Mouse (Mus musculus) liver, postnatal 0 days (tissue): ENCODE measurements around the gene Frmd5. TPM values are rescaled to one million over a fixed set of nuclear protein-coding genes. Genes with fewer than 3 reads are reported as not detected.

Experiments used
- ATAC-seq: fragments of 200-750 bp; cut with Nextera tagmentation; 2 replicates; pipeline ENCODE4 v1.8.0; 2017; ENCODE audit warnings: mild to moderate bottlenecking, moderate library complexity
- DNase-seq: peaks from one replicate; pipeline ENCODE4 v3.0.0-alpha.2; 2016
- H3K27ac ChIP-seq: fragments of 300-500 bp; sonication (generic); 2 replicates; pipeline ENCODE4 v1.5.1; 2014; ENCODE audit warnings: antibody characterized with exemption, moderate library complexity, mild to moderate bottlenecking, low read depth
- H3K27me3 ChIP-seq: fragments of 300-500 bp; sonication (generic); 2 replicates; pipeline ENCODE4 v1.6.1; 2014; ENCODE audit warnings: low read length, control low read depth, mixed read lengths; ENCODE audit not compliant: insufficient read depth
- H3K36me3 ChIP-seq: fragments of 300-500 bp; sonication (generic); replicated peaks from 2 replicates; pipeline ENCODE4 v1.6.1; 2014; ENCODE audit warnings: mild to moderate bottlenecking, control low read depth, low read length, moderate library complexity, mixed read lengths; ENCODE audit not compliant: insufficient read depth
- H3K4me1 ChIP-seq: fragments of 300-500 bp; sonication (generic); 2 replicates; pipeline ENCODE4 v1.6.1; 2014; ENCODE audit warnings: antibody characterized with exemption, mild to moderate bottlenecking, control low read depth; ENCODE audit not compliant: insufficient read depth
- H3K4me2 ChIP-seq: fragments of 300-500 bp; sonication (generic); 2 replicates; pipeline ENCODE4 v1.6.1; 2014; ENCODE audit warnings: low read depth, mild to moderate bottlenecking, low read length, moderate library complexity, mixed read lengths
- H3K4me3 ChIP-seq: fragments of 300-500 bp; sonication (generic); 2 replicates; pipeline ENCODE4 v1.5.1; 2014; ENCODE audit warnings: low read depth, low read length
- H3K9ac ChIP-seq: fragments of 300-500 bp; sonication (generic); replicated peaks from 2 replicates; pipeline ENCODE4 v1.6.1; 2014; ENCODE audit warnings: mild to moderate bottlenecking, moderate library complexity
- H3K9me3 ChIP-seq: fragments of 300-500 bp; sonication (generic); 2 replicates; pipeline ENCODE4 v1.6.1; 2016; ENCODE audit warnings: mild to moderate bottlenecking, control low read depth, low read length, mixed read lengths
- CTCF ChIP-seq: sonication (generic); IDR thresholded peaks from 2 replicates; pipeline ENCODE4 v1.5.1; 2016; ENCODE audit warnings: antibody characterized with exemption, low read depth
- EP300 ChIP-seq: IDR thresholded peaks from 2 replicates; pipeline ENCODE4 v1.6.1; 2016; ENCODE audit warnings: antibody characterized with exemption, low read depth, mild to moderate bottlenecking
- WGBS: fragments of 180-500 bp; shearing (Covaris S2); extraction: QIAGEN DNeasy Blood & Tissue Kit; methylation state at CpG from one replicate; pipeline ENCODE4 v1.1.7; 2014; ENCODE audit not compliant: insufficient replicate concordance; 5-methylcytosine and 5-hydroxymethylcytosine counted together
- polyA plus RNA-seq: library from polyadenylated mRNA; unstranded; fragments of >200 nt; fragmentation: Nextera tagmentation; extraction: Ambion mirVana; gene quantifications from 2 replicates; pipeline ENCODE4 v1.2.1, GENCODE M21; 2015

Frmd5 gene
- polyA plus RNA-seq, 1 experiment from 2014 or later = 0.18 TPM

DNA sequence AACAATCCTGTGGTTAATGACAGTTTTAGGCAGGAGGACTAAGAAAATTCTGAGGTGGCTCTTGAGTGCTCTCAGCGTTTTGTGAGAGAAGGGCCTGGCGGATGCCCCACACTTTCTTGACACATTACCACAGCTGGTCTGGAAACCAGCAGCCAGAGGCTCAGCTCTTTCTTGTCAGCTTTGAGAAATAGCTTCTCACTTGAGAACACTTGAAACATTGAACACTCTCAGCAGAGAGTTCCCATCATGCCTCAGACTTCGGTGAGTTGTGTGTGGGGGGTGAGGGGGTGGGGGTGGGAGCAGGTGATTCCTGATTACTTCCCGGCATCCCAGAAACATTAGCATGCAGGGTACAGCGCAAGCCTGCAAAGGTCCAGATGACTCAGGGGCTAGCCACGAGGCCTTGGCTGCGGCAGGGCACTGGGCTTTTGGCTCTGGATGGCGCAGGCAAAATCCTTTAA is 231.1 kb downstream of the Frmd5 start:
- no peak for ATAC-seq
- no peaks in the 10 kb centered on the region for H3K36me3 ChIP-seq
- H3K9ac ChIP-seq = no peak overlapping the region
- H3K9me3 ChIP-seq = no peaks in the 10 kb centered on the region
- no peak for DNase-seq
- H3K4me1 ChIP-seq = no peaks in the 10 kb centered on the region
- no peak overlapping the region for H3K4me2 ChIP-seq
- H3K27me3 ChIP-seq = no peaks in the 10 kb centered on the region
- no peak for TF ChIP-seq EP300
- H3K4me3 ChIP-seq = no peak overlapping the region
- WGBS = 78% methylated on average over 8 of the region's 8 CpGs
- H3K27ac ChIP-seq = no peak overlapping the region

DNA sequence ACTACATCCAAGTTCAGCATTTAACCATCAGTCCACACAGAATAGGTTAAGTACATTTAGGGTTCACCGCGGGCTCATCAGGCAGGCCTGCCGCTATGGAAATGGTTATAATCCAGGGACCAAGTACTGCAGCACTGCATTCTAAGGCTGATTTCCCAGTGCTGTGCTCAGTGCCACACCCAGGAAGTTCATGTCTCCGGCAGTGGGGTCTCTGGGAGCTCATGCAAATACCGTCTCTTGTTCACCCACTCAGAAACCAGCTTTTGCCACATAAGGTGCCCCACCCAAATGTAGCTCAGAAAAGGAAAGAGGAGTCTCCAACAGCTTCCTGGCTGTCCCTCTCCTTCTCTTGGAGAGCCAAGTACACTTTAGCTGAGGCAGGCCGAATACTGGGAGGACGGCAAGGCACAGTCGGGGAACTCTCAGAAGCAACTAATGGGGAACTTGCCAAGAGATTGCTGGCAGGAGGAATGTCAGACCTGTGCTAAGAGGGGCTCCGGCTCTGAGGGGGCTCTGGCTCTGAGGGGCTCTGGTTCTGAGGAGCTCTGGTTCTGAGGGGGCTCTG is 232.7 kb downstream of the Frmd5 start:
- no peak for ATAC-seq
- no peak overlapping the region for H3K4me2 ChIP-seq

DNA sequence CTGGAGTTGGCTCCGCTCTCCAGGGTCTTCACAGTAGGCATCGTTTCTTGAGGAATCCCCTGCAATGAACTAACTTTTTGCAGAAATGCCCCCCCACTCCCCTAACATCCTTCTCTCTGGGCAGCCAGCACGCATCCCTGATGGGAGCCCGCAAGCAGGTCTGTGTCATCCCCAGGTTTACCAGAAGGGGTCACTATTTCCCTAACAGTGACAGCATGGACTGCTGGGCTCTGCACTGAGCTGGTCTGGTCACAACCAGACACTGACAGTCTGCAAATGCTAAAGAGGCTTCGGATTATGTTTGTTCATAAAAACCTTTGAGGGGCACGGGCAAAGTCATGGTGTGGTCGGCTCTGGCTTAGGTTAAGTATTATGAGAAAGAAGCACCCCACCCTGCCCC is 235.1 kb downstream of the Frmd5 start:
- no peak overlapping the region for H3K4me3 ChIP-seq
- H3K4me2 ChIP-seq = no peak overlapping the region
- no peaks in the 10 kb centered on the region for H3K9me3 ChIP-seq
- H3K9ac ChIP-seq = no peak overlapping the region
- no peaks in the 10 kb centered on the region for H3K4me1 ChIP-seq
- peak; percentile 67 for ATAC-seq
- 8% methylated on average over 7 of the region's 7 CpGs for WGBS
- no peak overlapping the region for H3K27ac ChIP-seq
- H3K27me3 ChIP-seq = no peaks in the 10 kb centered on the region
- peak; percentile 78 for DNase-seq
- no peak for TF ChIP-seq EP300
- peak; percentile 93 for TF ChIP-seq CTCF
- H3K36me3 ChIP-seq = no peaks in the 10 kb centered on the region

More for the DNA sequence above, 232.7 kb downstream of the Frmd5 start:
- Histone ChIP-seq H3K9ac (no peak overlapping the region), H3K27ac (no peak overlapping the region), H3K4me3 (no peak overlapping the region), H3K4me1 (no peaks in the 10 kb centered on the region), H3K36me3 (no peaks in the 10 kb centered on the region), H3K27me3 (no peaks in the 10 kb centered on the region), H3K9me3 (no peaks in the 10 kb centered on the region)
- 54% methylated on average over 9 of the region's 9 CpGs for WGBS
- DNase-seq = no peak
- no peak for TF ChIP-seq EP300
- no peak for TF ChIP-seq CTCF

DNA sequence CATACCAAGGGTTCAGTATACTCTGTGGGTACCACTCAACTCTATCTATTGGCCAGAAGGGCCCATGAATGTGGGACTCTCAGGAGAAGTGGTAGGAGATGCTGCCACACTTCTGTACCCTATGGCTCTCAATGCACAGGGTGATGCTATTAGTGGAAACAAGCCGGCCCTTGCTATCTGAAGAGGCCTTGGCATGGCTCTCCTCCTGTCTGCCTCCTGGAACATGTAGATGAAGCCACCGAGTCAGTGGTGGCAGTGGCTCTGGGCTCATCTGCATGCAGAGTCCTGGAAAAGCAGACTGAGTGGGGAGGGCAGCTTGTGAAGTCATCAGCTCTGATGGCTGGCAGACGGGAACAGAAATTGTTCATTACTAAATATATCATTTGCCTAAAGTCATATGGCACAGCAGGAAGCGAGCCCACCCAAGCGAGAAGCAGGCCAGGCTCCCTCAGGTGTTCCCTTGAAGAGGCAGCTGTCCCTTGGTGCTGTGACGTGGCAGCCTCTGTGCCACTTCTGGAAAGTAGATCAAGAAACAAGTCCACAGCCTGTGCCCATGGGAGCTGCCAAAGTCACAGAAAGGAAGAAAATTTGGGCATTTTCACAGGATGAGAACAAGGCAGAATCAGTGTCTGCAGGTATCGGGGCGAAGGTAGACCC is 235.8 kb downstream of the Frmd5 start:
- TF ChIP-seq EP300 (no peak), CTCF (no peak)
- Histone ChIP-seq H3K36me3 (no peaks in the 10 kb centered on the region), H3K27ac (no peak overlapping the region), H3K27me3 (no peaks in the 10 kb centered on the region), H3K4me2 (no peak overlapping the region), H3K9me3 (no peaks in the 10 kb centered on the region), H3K4me1 (no peaks in the 10 kb centered on the region), H3K4me3 (no peak overlapping the region), H3K9ac (no peak overlapping the region)
- WGBS = 57% methylated on average over 8 of the region's 8 CpGs
- DNase-seq = peak; percentile 18
- no peak for ATAC-seq

GRCm38 (mm10) chr2:121570049-121570448 is 236.8 kb downstream of the Frmd5 start:
- TF ChIP-seq EP300 = no peak
- no peak for TF ChIP-seq CTCF
- ATAC-seq (no peak), DNase-seq (no peak)
- H3K4me1 ChIP-seq = no peaks in the 10 kb centered on the region
- H3K9me3 ChIP-seq = no peaks in the 10 kb centered on the region
- H3K4me3 ChIP-seq = no peak overlapping the region
- no peak overlapping the region for H3K27ac ChIP-seq
- no peak overlapping the region for H3K4me2 ChIP-seq
- WGBS = 83% methylated on average over 3 of the region's 3 CpGs
- no peaks in the 10 kb centered on the region for H3K36me3 ChIP-seq
- H3K27me3 ChIP-seq = no peaks in the 10 kb centered on the region
- no peak overlapping the region for H3K9ac ChIP-seq

DNA sequence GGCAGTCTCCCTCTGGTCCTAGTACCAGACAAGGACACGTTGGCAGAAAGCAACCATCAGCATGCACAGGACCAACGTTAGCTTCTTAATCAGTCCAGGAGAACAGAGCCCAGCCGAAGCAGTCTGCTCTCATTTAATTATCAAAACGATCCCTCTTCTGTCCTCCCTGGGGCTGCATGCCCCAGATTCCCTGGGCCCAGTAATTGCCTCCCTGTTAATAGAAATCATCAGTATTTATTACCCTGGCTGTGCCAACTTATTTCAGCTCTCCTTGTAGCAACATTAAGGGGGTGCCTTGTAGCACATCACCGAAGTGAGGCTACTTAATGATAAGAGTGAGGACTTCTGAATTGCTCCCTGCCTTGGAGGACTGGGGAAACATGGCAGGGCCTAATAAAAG is 241.0 kb downstream of the Frmd5 start:
- 61% methylated on average over 5 of the region's 5 CpGs for WGBS

GRCm38 (mm10) chr2:121563117-121563516 is 243.8 kb downstream of the Frmd5 start:
- Histone ChIP-seq H3K36me3 (no peaks in the 10 kb centered on the region), H3K4me2 (no peak overlapping the region), H3K9ac (no peak overlapping the region), H3K27me3 (no peaks in the 10 kb centered on the region), H3K4me3 (no peak overlapping the region), H3K4me1 (no peaks in the 10 kb centered on the region), H3K9me3 (no peaks in the 10 kb centered on the region), H3K27ac (no peak overlapping the region)
- TF ChIP-seq EP300 = 0 out of 2 replicates have a peak, but pooled peaks have one; percentile 30
- no peak for TF ChIP-seq CTCF
- DNase-seq (no peak), ATAC-seq (peak; percentile 43; the same call in 1 of the 2 replicates)
- 51% methylated on average over 3 of the region's 3 CpGs for WGBS

More for the DNA sequence above, 241.0 kb downstream of the Frmd5 start:
- DNase-seq (no peak), ATAC-seq (no peak)
- H3K4me1 ChIP-seq = no peaks in the 10 kb centered on the region
- no peaks in the 10 kb centered on the region for H3K9me3 ChIP-seq
- TF ChIP-seq CTCF (no peak), EP300 (no peak)
- no peak overlapping the region for H3K9ac ChIP-seq
- no peak overlapping the region for H3K4me2 ChIP-seq
- no peak overlapping the region for H3K27ac ChIP-seq
- no peaks in the 10 kb centered on the region for H3K27me3 ChIP-seq
- no peak overlapping the region for H3K4me3 ChIP-seq
- no peaks in the 10 kb centered on the region for H3K36me3 ChIP-seq
